Mouse (Mus musculus) heart, postnatal 0 days (tissue): Measurements from ENCODE around the gene Prmt1.

Source experiments
- CTCF ChIP-seq: IDR thresholded peaks from 2 replicates; pipeline ENCODE4 v1.5.1; 2016; ENCODE audit warnings: antibody characterized with exemption, control low read depth, low read depth
- EP300 ChIP-seq: IDR thresholded peaks from 2 replicates; pipeline ENCODE4 v1.6.1; 2016; ENCODE audit warnings: antibody characterized with exemption, low read depth

DNA sequence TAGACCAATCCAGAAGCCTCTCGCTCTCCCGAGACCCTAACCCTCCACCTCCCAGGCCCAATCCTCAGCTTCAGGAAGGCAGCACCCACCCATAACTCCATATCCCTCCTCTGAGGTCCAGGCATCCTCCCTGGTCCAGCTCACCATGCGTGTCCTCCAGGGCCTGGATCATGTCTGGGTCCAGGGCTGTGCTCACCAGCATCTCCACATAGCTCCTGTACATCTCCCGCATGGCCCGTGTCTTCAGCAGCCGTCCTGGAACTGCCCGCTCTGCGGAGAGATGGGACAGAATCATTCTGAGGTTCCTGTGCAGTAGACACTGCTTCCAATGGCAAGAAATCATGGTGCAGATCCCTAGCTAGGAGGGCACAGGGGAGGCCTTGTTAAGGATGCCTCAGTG is 44.5 kb upstream of the Prmt1 start:
- TF ChIP-seq CTCF (no peak), EP300 (no peak)
